Mouse (Mus musculus): ENCODE data around the gene Fos. TPM values are rescaled to one million over a fixed set of nuclear protein-coding genes. Genes with fewer than 3 reads are reported as not detected.
"Not testable (repeated sequence)": the region's sequence is repeated elsewhere in the genome, so short reads cannot be mapped to it uniquely, and the experiment has no call there.

The Fos gene
- polyA plus RNA-seq, 1 experiment from 2014 or later, result 23.2 TPM

DNA sequence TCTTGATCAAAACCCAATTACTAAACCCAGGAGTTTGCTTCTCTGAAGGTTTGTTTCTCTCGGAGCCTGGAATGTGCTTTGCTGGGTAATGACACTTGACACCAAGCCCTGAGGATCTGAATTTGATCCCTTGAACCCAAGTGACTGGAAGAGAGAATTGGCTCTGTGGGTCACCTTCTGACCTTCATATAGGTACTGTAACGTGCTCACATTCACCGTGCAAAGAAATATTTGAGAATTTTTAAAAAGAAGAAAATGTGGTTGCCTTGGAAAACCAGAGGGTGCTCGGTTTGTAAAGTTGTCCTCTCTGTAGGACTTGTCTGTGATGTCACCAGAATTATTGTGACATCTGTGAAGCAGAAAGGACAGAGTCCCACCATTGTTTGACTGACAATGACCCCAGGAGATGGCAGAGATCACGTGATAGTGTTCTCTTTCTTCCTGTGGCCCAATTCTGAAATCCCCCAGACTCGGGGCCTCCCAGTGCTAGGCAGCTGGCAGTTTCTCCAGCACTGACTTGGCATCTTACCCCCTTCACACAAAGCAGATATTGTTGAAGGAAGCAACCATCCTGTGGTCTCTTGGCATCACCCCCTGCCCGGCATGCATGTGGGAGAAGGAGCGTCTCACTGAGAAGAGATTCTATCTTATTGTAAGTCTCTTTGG is 50.6 kb downstream of the Fos start:
- no peak overlapping the region for H3K27ac ChIP-seq (replicated peaks)
- TF ChIP-seq EP300 (optimal IDR thresholded peaks at IDR 0.05) (no peak), CTCF (IDR thresholded peaks at IDR 0.05; ENCODE audit: low read depth) (no peak)
- no peak overlapping the region for H3K4me3 ChIP-seq (ENCODE audit: low read depth, low read length)
- H3K4me1 ChIP-seq (replicated peaks; ENCODE audit: control insufficient read depth, insufficient read depth), result no peaks in the 10 kb centered on the region
- no peaks in the 10 kb centered on the region for H3K27me3 ChIP-seq (ENCODE audit: control insufficient read depth, insufficient read depth, low read length)
- whole genome bisulfite sequencing, result 62% methylated on average over 8 of the region's 8 CpGs
- no peaks in the 10 kb centered on the region for H3K36me3 ChIP-seq (ENCODE audit: control insufficient read depth, insufficient read depth, low read length)
- no peaks in the 10 kb centered on the region for H3K9me3 ChIP-seq (ENCODE audit: control insufficient read depth, low read length)
- H3K4me2 ChIP-seq (replicated peaks; ENCODE audit: low read depth), result no peak overlapping the region
- H3K9ac ChIP-seq (ENCODE audit: low read length), result no peak overlapping the region
- DNase-seq (ENCODE audit: low spot score), result no peak
- ATAC-seq (ENCODE audit: low FRiP score, low TSS enrichment), result no peak

DNA sequence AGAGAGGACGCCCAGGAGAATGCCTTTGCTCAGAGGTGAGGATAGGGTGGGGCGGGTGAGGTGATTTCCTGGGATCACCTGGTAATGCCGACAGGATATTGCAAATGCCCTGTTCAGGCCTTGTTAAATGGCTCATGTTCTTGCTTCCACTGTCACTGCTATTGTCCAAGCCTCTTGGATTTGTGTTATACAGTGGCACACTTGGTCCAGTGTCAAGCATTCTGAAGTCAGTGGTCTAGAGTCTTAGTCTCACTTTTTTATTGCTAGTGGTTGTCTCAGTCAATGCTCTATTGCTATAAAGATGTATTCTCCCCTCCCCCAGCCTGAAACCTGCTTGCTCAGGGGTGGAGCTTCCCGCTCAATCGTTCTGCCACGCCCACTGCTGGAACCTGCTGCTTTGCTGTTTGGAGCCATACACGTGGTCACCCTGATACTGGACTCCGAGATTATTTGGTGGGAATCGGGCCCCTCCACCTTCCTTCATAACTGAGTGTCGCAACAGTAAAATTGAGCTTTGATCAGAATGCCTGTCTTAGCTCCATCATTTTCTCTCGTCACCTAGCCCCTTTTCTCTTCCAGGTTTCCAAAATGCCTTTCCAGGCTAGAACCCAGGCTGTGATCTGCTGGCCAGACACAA is 51.3 kb downstream of the Fos start:
- not testable (repeated sequence) for H3K4me2 ChIP-seq (replicated peaks; ENCODE audit: low read depth); H3K4me1 ChIP-seq (replicated peaks; ENCODE audit: control insufficient read depth, insufficient read depth); H3K27ac ChIP-seq (replicated peaks); H3K4me3 ChIP-seq (ENCODE audit: low read depth, low read length); ATAC-seq (ENCODE audit: low FRiP score, low TSS enrichment); DNase-seq (ENCODE audit: low spot score); H3K36me3 ChIP-seq (ENCODE audit: control insufficient read depth, insufficient read depth, low read length); H3K9me3 ChIP-seq (ENCODE audit: control insufficient read depth, low read length); H3K9ac ChIP-seq (ENCODE audit: low read length); H3K27me3 ChIP-seq (ENCODE audit: control insufficient read depth, insufficient read depth, low read length)
- 51% methylated on average over 11 of the region's 11 CpGs for WGBS

Other genes with a start within 250 kb of the Fos start
- gene Mlh3, start 203.3 kb upstream of the Fos start, polyA plus RNA-seq (2015; fragmentation: Nextera tagmentation; extraction: Ambion mirVana), result 3.0 and 3.2 TPM in 2 replicates
- 33.6 and 35.9 TPM in 2 replicates for gene Acyp1, start 185.5 kb upstream of the Fos start, polyA plus RNA-seq (2015; fragmentation: Nextera tagmentation; extraction: Ambion mirVana)
- gene Zc2hc1c, start 185.3 kb upstream of the Fos start, polyA plus RNA-seq (2015; fragmentation: Nextera tagmentation; extraction: Ambion mirVana), result 0.76 and 0.93 TPM in 2 replicates
- 7.2 and 8.1 TPM in 2 replicates for gene Nek9, start 134.5 kb upstream of the Fos start, polyA plus RNA-seq (2015; fragmentation: Nextera tagmentation; extraction: Ambion mirVana)
- gene Tmed10, start 99.0 kb upstream of the Fos start, polyA plus RNA-seq (2015; fragmentation: Nextera tagmentation; extraction: Ambion mirVana), result 351 and 370 TPM in 2 replicates
- 0.63 and 0.65 TPM in 2 replicates for gene Jdp2, start 125.1 kb downstream of the Fos start, polyA plus RNA-seq (2015; fragmentation: Nextera tagmentation; extraction: Ambion mirVana)
- 3.1 and 3.3 TPM in 2 replicates for gene Batf, start 212.8 kb downstream of the Fos start, polyA plus RNA-seq (2015; fragmentation: Nextera tagmentation; extraction: Ambion mirVana)